Mouse (Mus musculus): ENCODE results near the gene Wnt3a. TPM values are rescaled to one million over a fixed set of nuclear protein-coding genes. Genes with fewer than 3 reads are reported as not detected.
A peak's percentile ranks its signal among the peaks of the same experiment; 100 is the strongest.

Gene Wnt3a
- total and polyA plus RNA-seq, 2 experiments from 2014 or later, result 0.16 TPM; not detected in 1

DNA sequence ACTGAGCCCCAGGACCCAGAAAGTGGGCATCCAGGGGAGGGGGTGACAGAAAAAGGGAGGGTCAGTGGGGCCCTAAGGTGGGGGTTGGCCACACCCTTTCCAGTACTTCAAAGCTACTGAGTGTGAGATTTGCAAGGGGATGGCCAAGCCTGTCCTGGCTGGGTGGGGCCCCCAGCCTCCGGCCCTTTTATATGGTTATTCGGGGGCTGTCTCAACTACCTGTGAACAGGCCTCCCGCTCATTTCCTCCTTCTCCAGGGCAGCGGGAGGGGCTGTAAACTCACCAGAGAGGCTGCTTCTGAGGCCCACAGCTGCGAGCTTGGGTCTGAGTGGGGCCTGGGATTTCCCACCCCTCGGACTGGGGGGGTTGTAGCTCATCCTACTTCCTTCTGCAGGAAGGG is 46.7 kb downstream of the Wnt3a start:
- ATAC-seq (ENCODE audit: low FRiP score), result no peak
- Histone ChIP-seq H3K27ac (ENCODE audit: low read depth, low read length) (no peak overlapping the region), H3K4me2 (ENCODE audit: low read depth, low read length, poor library complexity, severe bottlenecking) (no peak overlapping the region), H3K9ac (replicated peaks; ENCODE audit: low read length, poor library complexity, severe bottlenecking) (no peak overlapping the region), H3K36me3 (ENCODE audit: insufficient read depth, low read length) (no peaks in the 10 kb centered on the region), H3K4me3 (ENCODE audit: low read depth, low read length) (no peak overlapping the region), H3K9me3 (ENCODE audit: low read length) (no peaks in the 10 kb centered on the region), H3K27me3 (ENCODE audit: insufficient read depth, low read length) (no peaks in the 10 kb centered on the region), H3K4me1 (ENCODE audit: insufficient read depth, low read length) (no peaks in the 10 kb centered on the region)
- WGBS, result 62% methylated on average over 6 of the region's 6 CpGs
- DNase-seq (ENCODE audit: low spot score), result no peak
- no peak for TF ChIP-seq CTCF (IDR thresholded peaks at IDR 0.05)

DNA sequence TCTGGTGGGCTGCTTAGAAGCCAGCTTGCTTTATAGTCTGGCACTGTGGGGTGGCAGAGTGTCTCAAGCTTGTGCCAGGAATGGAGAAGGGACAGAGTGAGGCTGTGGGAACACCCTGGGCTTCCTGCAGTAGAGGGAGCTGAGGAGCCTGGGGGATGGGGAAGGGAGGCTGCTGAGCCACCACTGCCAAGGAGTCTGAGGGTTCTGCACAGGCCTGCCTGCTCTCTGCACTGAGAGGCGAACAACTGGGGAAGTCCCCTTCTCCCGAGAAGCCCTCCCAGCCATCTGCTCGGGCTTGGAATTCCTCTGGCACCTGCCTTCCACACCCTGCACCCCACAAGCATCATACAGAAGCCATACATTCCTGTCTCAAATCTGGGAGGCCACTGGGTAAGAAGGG is 48.7 kb downstream of the Wnt3a start:
- Histone ChIP-seq H3K9ac (replicated peaks; ENCODE audit: low read length, poor library complexity, severe bottlenecking) (no peak overlapping the region), H3K4me2 (ENCODE audit: low read depth, low read length, poor library complexity, severe bottlenecking) (no peak overlapping the region), H3K27me3 (ENCODE audit: insufficient read depth, low read length) (no peaks in the 10 kb centered on the region), H3K4me3 (ENCODE audit: low read depth, low read length) (no peak overlapping the region), H3K36me3 (ENCODE audit: insufficient read depth, low read length) (no peaks in the 10 kb centered on the region), H3K27ac (ENCODE audit: low read depth, low read length) (no peak overlapping the region), H3K4me1 (ENCODE audit: insufficient read depth, low read length) (no peaks in the 10 kb centered on the region), H3K9me3 (ENCODE audit: low read length) (no peaks in the 10 kb centered on the region)
- no peak for DNase-seq (ENCODE audit: low spot score)
- no peak for TF ChIP-seq CTCF (IDR thresholded peaks at IDR 0.05)
- ATAC-seq (ENCODE audit: low FRiP score), result no peak
- WGBS, result 38% methylated on average over 3 of the region's 3 CpGs

DNA sequence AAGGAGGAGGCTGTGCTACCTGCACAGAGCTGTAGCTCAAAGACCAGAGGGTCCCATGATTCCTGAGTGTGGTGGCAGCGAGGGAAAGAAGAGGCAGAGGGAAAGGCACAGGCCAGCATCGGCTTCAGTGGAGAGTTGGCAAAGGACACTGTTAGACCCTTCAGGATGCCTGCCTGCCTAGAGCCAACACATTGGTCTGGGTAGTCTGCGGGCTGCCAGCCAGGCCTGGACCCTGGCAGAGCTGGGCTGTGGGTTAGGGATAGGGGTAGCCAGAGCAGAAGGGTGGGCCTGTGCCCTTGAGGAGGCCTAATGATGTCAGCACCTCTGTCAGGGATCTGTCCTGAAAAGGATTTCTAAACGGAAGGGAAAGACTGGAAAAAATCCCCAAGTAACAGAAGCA is 50.8 kb downstream of the Wnt3a start:
- no peaks in the 10 kb centered on the region for H3K27me3 ChIP-seq (ENCODE audit: insufficient read depth, low read length)
- H3K4me2 ChIP-seq (ENCODE audit: low read depth, low read length, poor library complexity, severe bottlenecking), result no peak overlapping the region
- WGBS, result 72% methylated on average over 4 of the region's 4 CpGs
- no peak overlapping the region for H3K9ac ChIP-seq (replicated peaks; ENCODE audit: low read length, poor library complexity, severe bottlenecking)
- no peak for ATAC-seq (ENCODE audit: low FRiP score)
- no peak for DNase-seq (ENCODE audit: low spot score)
- no peak for TF ChIP-seq CTCF (IDR thresholded peaks at IDR 0.05)
- no peaks in the 10 kb centered on the region for H3K4me1 ChIP-seq (ENCODE audit: insufficient read depth, low read length)
- no peak overlapping the region for H3K27ac ChIP-seq (ENCODE audit: low read depth, low read length)
- no peaks in the 10 kb centered on the region for H3K36me3 ChIP-seq (ENCODE audit: insufficient read depth, low read length)
- no peaks in the 10 kb centered on the region for H3K9me3 ChIP-seq (ENCODE audit: low read length)
- no peak overlapping the region for H3K4me3 ChIP-seq (ENCODE audit: low read depth, low read length)

DNA sequence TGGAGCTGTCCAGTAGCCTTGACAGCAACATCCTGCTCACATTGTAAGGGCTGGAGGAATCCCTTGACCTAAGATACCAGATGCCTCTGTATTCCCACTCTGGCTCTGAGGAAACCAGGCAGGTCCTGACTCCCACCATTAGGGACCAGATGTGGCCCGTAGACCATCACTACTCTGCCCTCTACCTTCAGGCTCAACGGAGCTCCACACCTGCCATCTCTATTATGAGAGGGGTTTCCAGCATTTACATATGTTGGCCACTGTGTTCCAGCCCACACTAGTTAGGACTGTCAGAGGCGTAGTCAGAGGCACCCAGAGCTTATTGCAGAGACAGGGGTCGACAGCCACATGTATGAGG is 51.1 kb downstream of the Wnt3a start:
- H3K9ac ChIP-seq (replicated peaks; ENCODE audit: low read length, poor library complexity, severe bottlenecking), result no peak overlapping the region
- H3K4me1 ChIP-seq (ENCODE audit: insufficient read depth, low read length), result no peaks in the 10 kb centered on the region
- no peak overlapping the region for H3K27ac ChIP-seq (ENCODE audit: low read depth, low read length)

DNA sequence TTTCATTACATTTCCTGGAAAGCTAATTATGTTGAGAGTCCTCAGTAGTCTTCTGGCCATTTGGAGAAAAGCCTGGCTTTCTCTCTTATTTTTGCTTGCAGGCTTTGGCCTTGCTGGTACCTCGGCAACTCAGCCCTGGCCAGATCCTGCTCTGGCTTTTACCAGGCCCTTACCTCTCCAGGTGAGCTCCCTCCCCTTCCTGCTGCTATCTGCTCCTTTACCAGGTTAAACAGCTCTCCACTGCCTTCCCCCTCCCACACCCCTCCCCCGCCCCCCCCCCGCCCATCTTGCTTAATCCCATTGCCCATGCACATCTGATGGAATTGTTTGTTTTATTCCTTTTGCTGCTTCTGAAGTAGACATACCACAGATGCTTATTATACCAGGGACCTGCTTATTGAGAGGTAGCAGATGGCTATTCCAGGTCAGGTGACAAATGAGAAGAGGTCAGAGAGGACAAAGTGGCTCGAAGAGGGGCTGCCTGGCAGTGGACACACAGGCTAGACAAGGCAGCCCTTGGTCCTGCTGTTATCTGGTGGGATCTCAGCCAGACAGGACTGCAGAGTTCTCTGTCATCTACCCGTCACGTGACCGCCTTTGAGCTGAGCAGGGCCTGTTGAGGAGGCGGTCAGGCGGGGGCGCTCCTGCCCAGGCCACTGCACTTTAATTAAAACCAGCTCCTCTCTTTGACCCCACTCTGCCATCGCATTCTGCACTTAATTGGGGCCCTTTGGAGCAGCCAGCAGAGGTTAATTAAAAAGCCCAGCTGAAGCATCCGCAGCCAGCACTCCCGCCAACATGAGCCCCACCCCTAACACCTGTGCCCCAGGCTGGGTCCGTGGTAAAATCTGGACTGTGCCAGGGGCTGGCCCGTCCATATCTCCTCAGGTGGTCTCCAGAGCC is 51.8 kb downstream of the Wnt3a start:
- 0 out of 2 replicates have a peak overlapping the region, but pooled peaks have one; percentile 29 for H3K9ac ChIP-seq (replicated peaks; ENCODE audit: low read length, poor library complexity, severe bottlenecking)
- H3K27me3 ChIP-seq (ENCODE audit: insufficient read depth, low read length), result no peaks in the 10 kb centered on the region
- no peak overlapping the region for H3K4me2 ChIP-seq (ENCODE audit: low read depth, low read length, poor library complexity, severe bottlenecking)
- no peaks in the 10 kb centered on the region for H3K4me1 ChIP-seq (ENCODE audit: insufficient read depth, low read length)
- peak; percentile 63 for TF ChIP-seq CTCF (IDR thresholded peaks at IDR 0.05)
- no peak overlapping the region for H3K4me3 ChIP-seq (ENCODE audit: low read depth, low read length)
- ATAC-seq (ENCODE audit: low FRiP score) (peak; percentile 75), DNase-seq (ENCODE audit: low spot score) (peak; percentile 85)
- WGBS, result 1% methylated on average over 14 of the region's 15 CpGs
- no peak overlapping the region for H3K27ac ChIP-seq (ENCODE audit: low read depth, low read length)
- H3K9me3 ChIP-seq (ENCODE audit: low read length), result no peaks in the 10 kb centered on the region
- no peaks in the 10 kb centered on the region for H3K36me3 ChIP-seq (ENCODE audit: insufficient read depth, low read length)

More for the DNA sequence above, 51.1 kb downstream of the Wnt3a start:
- no peak for DNase-seq (ENCODE audit: low spot score)
- no peak for TF ChIP-seq CTCF (IDR thresholded peaks at IDR 0.05)
- 52% methylated on average over 4 of the region's 4 CpGs for WGBS
- ATAC-seq (ENCODE audit: low FRiP score), result no peak
- Histone ChIP-seq H3K36me3 (ENCODE audit: insufficient read depth, low read length) (no peaks in the 10 kb centered on the region), H3K9me3 (ENCODE audit: low read length) (no peaks in the 10 kb centered on the region), H3K4me2 (ENCODE audit: low read depth, low read length, poor library complexity, severe bottlenecking) (no peak overlapping the region), H3K27me3 (ENCODE audit: insufficient read depth, low read length) (no peaks in the 10 kb centered on the region), H3K4me3 (ENCODE audit: low read depth, low read length) (no peak overlapping the region)

DNA sequence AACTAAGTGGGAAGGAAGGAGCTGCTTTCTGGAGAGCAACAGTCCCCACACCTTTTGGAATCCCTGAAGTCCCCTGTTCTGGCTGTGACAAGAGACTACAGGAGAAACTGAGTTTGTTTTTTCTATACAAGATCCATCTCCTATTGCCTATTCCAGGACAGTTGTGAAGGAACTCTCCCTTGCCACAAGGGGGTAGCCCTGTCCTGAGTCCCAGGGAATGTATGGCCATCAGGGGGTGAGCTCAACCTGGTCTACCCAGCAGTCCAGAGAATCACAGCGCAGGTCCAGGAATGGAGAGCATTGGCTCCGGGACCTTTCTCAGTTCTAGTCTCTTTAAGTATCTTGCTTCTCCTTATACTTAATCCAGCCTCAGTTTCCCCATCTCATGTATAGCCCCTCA is 57.8 kb downstream of the Wnt3a start:
- no peaks in the 10 kb centered on the region for H3K9me3 ChIP-seq (ENCODE audit: low read length)
- H3K4me1 ChIP-seq (ENCODE audit: insufficient read depth, low read length), result no peaks in the 10 kb centered on the region
- no peak for ATAC-seq (ENCODE audit: low FRiP score)
- H3K9ac ChIP-seq (replicated peaks; ENCODE audit: low read length, poor library complexity, severe bottlenecking), result no peak overlapping the region
- peak; percentile 41 for TF ChIP-seq CTCF (IDR thresholded peaks at IDR 0.05)
- H3K27ac ChIP-seq (ENCODE audit: low read depth, low read length), result no peak overlapping the region
- no peaks in the 10 kb centered on the region for H3K27me3 ChIP-seq (ENCODE audit: insufficient read depth, low read length)
- H3K4me3 ChIP-seq (ENCODE audit: low read depth, low read length), result no peak overlapping the region
- no peak overlapping the region for H3K4me2 ChIP-seq (ENCODE audit: low read depth, low read length, poor library complexity, severe bottlenecking)
- H3K36me3 ChIP-seq (ENCODE audit: insufficient read depth, low read length), result no peaks in the 10 kb centered on the region
- 54% methylated on average over 2 of the region's 2 CpGs for WGBS
- no peak for DNase-seq (ENCODE audit: low spot score)
